Comparison of ENCODE assay signal across 8 mouse cellular contexts in the genomic region with DNA sequence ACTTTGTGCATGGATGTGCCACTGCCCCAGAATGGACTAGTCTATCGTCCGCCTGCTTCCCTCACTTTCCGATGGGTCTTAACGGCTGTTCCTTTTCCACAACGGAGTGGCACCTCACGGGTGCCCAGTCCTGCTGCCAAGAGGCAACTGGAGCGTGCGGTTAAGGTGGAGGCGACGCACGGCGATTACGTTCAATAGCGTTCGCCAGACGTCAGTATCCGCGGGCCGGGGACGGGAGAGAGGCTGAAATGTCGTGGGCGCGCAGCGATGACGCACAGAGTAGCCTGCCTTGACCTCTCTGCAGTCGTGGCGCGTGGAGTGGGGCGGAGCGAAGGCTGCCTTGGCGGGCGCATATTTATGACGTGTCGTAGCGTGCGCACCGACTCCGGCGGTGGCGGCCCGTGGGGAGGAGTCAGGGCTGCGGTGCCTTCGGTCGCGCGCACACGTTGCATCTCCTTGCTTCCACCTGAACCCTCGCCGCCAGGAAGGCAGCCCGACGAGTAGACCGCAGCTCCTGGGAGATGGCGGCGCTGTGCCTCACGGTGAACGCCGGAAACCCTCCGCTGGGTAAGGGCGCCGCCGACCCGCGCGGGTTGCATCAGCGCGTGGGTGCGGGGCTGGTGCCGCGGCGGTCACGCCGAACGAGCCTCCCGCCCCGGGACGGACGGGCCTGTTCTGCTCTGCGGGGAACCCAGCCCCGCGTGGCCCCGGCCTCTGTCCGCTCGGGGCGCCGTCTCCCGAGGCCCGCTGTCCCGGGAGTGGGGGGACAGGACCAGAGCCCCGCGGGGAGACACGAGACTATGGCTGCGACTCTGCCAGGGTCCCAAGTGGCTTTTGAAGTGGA. TPM values are rescaled to one million over a fixed set of nuclear protein-coding genes. Genes with fewer than 3 reads are reported as not detected.
DNase-seq lines count a peak whose midpoint lies in the region; ATAC-seq and TF ChIP-seq lines count a peak whose summit lies in the region.

Gene Eprs (plus strand): TSS at position 368 of the 844 bp plus-strand sequence.

- no peak for TF ChIP-seq CTCF in G1E (IDR thresholded peaks at IDR 0.05; ENCODE audit: low read depth, low read length)
- TF ChIP-seq CTCF in layer of hippocampus, adult 2 months (conservative IDR thresholded peaks at IDR 0.05): no peak
- no peak for TF ChIP-seq CTCF in lung, embryonic 14.5 days (IDR thresholded peaks at IDR 0.05; ENCODE audit: low read depth)
- no peak for TF ChIP-seq CTCF in olfactory bulb, adult 2 months (IDR thresholded peaks at IDR 0.05; ENCODE audit: insufficient read depth, low read depth, low read length)
- peak; percentile 20; the same call in 1 of the 2 replicates for TF ChIP-seq CTCF in thymus, adult 2 months (IDR thresholded peaks at IDR 0.05; ENCODE audit: borderline replicate concordance, control insufficient read depth, extremely low read depth, insufficient read depth, low read length, poor library complexity)

- no peaks in the 10 kb centered on the region for H3K9me3 ChIP-seq in G1E (replicated peaks)
- H3K9me3 ChIP-seq in forebrain, embryonic 16.5 days (ENCODE audit: control insufficient read depth, low read length): no peaks in the 10 kb centered on the region
- H3K9me3 ChIP-seq in lung, embryonic 14.5 days (ENCODE audit: low read depth, low read length): no peaks in the 10 kb centered on the region

- peak; percentile 83 for DNase-seq in G1E (ENCODE audit: low spot score)
- peak; percentile 99 for DNase-seq in cerebellum, adult 18-20 months
- DNase-seq in heart, postnatal 36 days: peak; percentile 98
- DNase-seq in layer of hippocampus, adult 2 months (ENCODE audit: low spot score in 2 of 2): peak; percentile 98 to 99
- DNase-seq in lung, embryonic 14.5 days: peak; percentile 100
- DNase-seq in thymus, adult 2 months: peak; percentile 99

- H3K27me3 ChIP-seq in G1E (ENCODE audit: insufficient read depth, low read length): no peaks in the 10 kb centered on the region
- H3K27me3 ChIP-seq in forebrain, embryonic 16.5 days (replicated peaks; ENCODE audit: control insufficient read depth, insufficient read depth, low read length): no peaks in the 10 kb centered on the region
- H3K27me3 ChIP-seq in lung, embryonic 14.5 days (ENCODE audit: insufficient read depth, low read length): no peaks in the 10 kb centered on the region
- H3K27me3 ChIP-seq in thymus, adult 2 months (ENCODE audit: control insufficient read depth, insufficient read depth, low read length): no peaks in the 10 kb centered on the region

- intact Hi-C loops in heart, postnatal 36 days (cut with DNase I): loop anchor here (2.0 kb wide), 1 partner anchor 34 kb away; the partner anchor contains the start of gene Iars2

- peak within 1 kb of the TSS; percentile 85 for H3K4me2 ChIP-seq in forebrain, embryonic 16.5 days (ENCODE audit: low read length)
- H3K4me2 ChIP-seq in lung, embryonic 14.5 days: peak within 1 kb of the TSS; percentile 92

- H3K9ac ChIP-seq in forebrain, embryonic 16.5 days (replicated peaks; ENCODE audit: low read depth, low read length): peak within 1 kb of the TSS; percentile 86
- H3K9ac ChIP-seq in lung, embryonic 14.5 days: peak within 1 kb of the TSS; percentile 91

- under 1% methylated on average over 76 of the region's 92 CpGs for WGBS in forebrain, embryonic 16.5 days
- WGBS in lung, embryonic 14.5 days: under 1% methylated on average over 91 of the region's 92 CpGs
- WGBS in olfactory bulb, adult 2 months: under 1% methylated on average over 92 of the region's 92 CpGs
- WGBS in thymus, adult 2 months: under 1% methylated on average over 92 of the region's 92 CpGs

- peaks cover 31% of the 10 kb centered on the region for H3K36me3 ChIP-seq in G1E (replicated peaks)
- no peaks in the 10 kb centered on the region; the same call in 1 of the 2 replicates for H3K36me3 ChIP-seq in forebrain, embryonic 16.5 days (ENCODE audit: control insufficient read depth, insufficient read depth)
- H3K36me3 ChIP-seq in lung, embryonic 14.5 days (ENCODE audit: insufficient read depth): peaks cover 22% of the 10 kb centered on the region
- no peaks in the 10 kb centered on the region for H3K36me3 ChIP-seq in thymus, adult 2 months (ENCODE audit: control insufficient read depth, insufficient read depth, low read length)

- H3K4me3 ChIP-seq in G1E (ENCODE audit: low read depth, low read length): peak within 1 kb of the TSS; percentile 99
- H3K4me3 ChIP-seq in forebrain, embryonic 16.5 days (replicated peaks; ENCODE audit: low read length): peak within 1 kb of the TSS; percentile 90
- H3K4me3 ChIP-seq in layer of hippocampus, adult 2 months: peak within 1 kb of the TSS; percentile 94
- H3K4me3 ChIP-seq in lung, embryonic 14.5 days (ENCODE audit: low read depth, low read length): peak within 1 kb of the TSS; percentile 99
- H3K4me3 ChIP-seq in olfactory bulb, adult 2 months (ENCODE audit: insufficient read depth, low read depth, low read length): peak within 1 kb of the TSS; percentile 87
- H3K4me3 ChIP-seq in thymus, adult 2 months (ENCODE audit: control insufficient read depth, insufficient read depth, low read length): peak within 1 kb of the TSS; percentile 91

- TF ChIP-seq POLR2A in olfactory bulb, adult 2 months (IDR thresholded peaks at IDR 0.05; ENCODE audit: insufficient read depth, low read depth, low read length): peak; percentile 66; the same call in 1 of the 2 replicates
- TF ChIP-seq POLR2A in thymus, adult 2 months (IDR thresholded peaks at IDR 0.05; ENCODE audit: control insufficient read depth, extremely low read depth, insufficient read depth, low read length, poor library complexity): peak; percentile 56; the same call in 1 of the 2 replicates

- peaks cover 22% of the 10 kb centered on the region for H3K4me1 ChIP-seq in G1E (ENCODE audit: insufficient read depth, low read depth, low read length)
- peaks cover 26% of the 10 kb centered on the region for H3K4me1 ChIP-seq in forebrain, embryonic 16.5 days (replicated peaks; ENCODE audit: control insufficient read depth, insufficient read depth, low read length)
- H3K4me1 ChIP-seq in lung, embryonic 14.5 days (ENCODE audit: insufficient read depth): peaks cover 9% of the 10 kb centered on the region; the same call in 1 of the 2 replicates
- H3K4me1 ChIP-seq in olfactory bulb, adult 2 months (ENCODE audit: control insufficient read depth, insufficient read depth, low read length): no peaks in the 10 kb centered on the region
- H3K4me1 ChIP-seq in thymus, adult 2 months (replicated peaks; ENCODE audit: control insufficient read depth, insufficient read depth, low read length): peaks cover 3% of the 10 kb centered on the region

- H3K27ac ChIP-seq in forebrain, embryonic 16.5 days (ENCODE audit: low read length): peak within 1 kb of the TSS; percentile 91
- peak within 1 kb of the TSS; percentile 93 for H3K27ac ChIP-seq in layer of hippocampus, adult 2 months
- peak within 1 kb of the TSS; percentile 95 for H3K27ac ChIP-seq in lung, embryonic 14.5 days (ENCODE audit: low read depth)
- H3K27ac ChIP-seq in olfactory bulb, adult 2 months (ENCODE audit: insufficient read depth, low read depth, low read length): peak within 1 kb of the TSS; percentile 78
- peak within 1 kb of the TSS; percentile 67 for H3K27ac ChIP-seq in thymus, adult 2 months (ENCODE audit: control insufficient read depth, insufficient read depth, low read length)

- peak; percentile 90 for ATAC-seq in G1E (ENCODE audit: extremely low read depth, insufficient number of reproducible peaks, low FRiP score, poor library complexity, severe bottlenecking)
- ATAC-seq in forebrain, embryonic 16.5 days: peak; percentile 96
- ATAC-seq in lung, embryonic 14.5 days (ENCODE audit: insufficient read depth): peak; percentile 96

RNA-seq across cellular contexts. Expression of gene Eprs, which starts in this region (rescaled TPM):
- total RNA-seq in G1E (2014; fragmentation: Nextera tagmentation): 289 and 310 TPM in 2 replicates
- total RNA-seq in G1E (2017): 186 and 227 TPM in 2 replicates
- polyA plus RNA-seq in G1E (2012): 13.7 and 16.2 TPM in 2 replicates
- 144 and 147 TPM in 2 replicates for polyA plus RNA-seq in forebrain, embryonic 16.5 days (2015; fragmentation: Nextera tagmentation; extraction: Ambion mirVana)
- total RNA-seq in heart, postnatal 36 days (2021): 10 to 100 TPM; 78.7 to 85.3 TPM
- total RNA-seq in layer of hippocampus, adult 2 months (2021): 10 to 100 TPM; 65.2 to 69.5 TPM
- polyA plus RNA-seq in lung, embryonic 14.5 days (2014; fragmentation: Nextera tagmentation; extraction: Ambion mirVana): 146 and 147 TPM in 2 replicates
- polyA plus RNA-seq in olfactory bulb, adult 2 months (2012; ENCODE audit: insufficient read depth, insufficient read length, low replicate concordance, missing spikeins): 61.9 TPM in 1 of 2 replicates, not detected in the other
- polyA plus RNA-seq in thymus, adult 2 months (2012; rRNA removed): 11.0 and 13.4 TPM in 2 replicates

Comparison
In these comparisons a context has a peak if more than half of its experiments do, and no peak if none do; other contexts are left out.
1. Peak in every context shown above with its lines: DNase-seq, ATAC-seq, H3K4me3 ChIP-seq and H3K27ac ChIP-seq.